Mouse (Mus musculus) cerebellum, adult 11-12 months (tissue): ENCODE measurements around the gene Dlx3.

Experiments used
- DNase-seq: peaks from one replicate; pipeline ENCODE4 v3.0.0; 2022

The Dlx3 gene

GRCm38 (mm10) chr11:95157872-95158271 lies 38.0 kb downstream of the Dlx3 start:
- DNase-seq = no peak

GRCm38 (mm10) chr11:95159763-95160371 lies 39.9 kb downstream of the Dlx3 start:
- no peak for DNase-seq

- no peak for DNase-seq
Measured at GRCm38 (mm10) chr11:95160693-95161092, 40.8 kb downstream of the Dlx3 start.

- no peak for DNase-seq
Measured at GRCm38 (mm10) chr11:95161708-95162107, 41.8 kb downstream of the Dlx3 start.

- no peak for DNase-seq
Measured at GRCm38 (mm10) chr11:95165857-95166256, 45.9 kb downstream of the Dlx3 start.
